Mouse (Mus musculus) hindbrain, embryonic 11.5 days (tissue): Measurements from ENCODE around the gene Lama5. TPM values are rescaled to one million over a fixed set of nuclear protein-coding genes. Genes with fewer than 3 reads are reported as not detected.

Experiments used
- ATAC-seq: fragments of 200-750 bp; cut with Nextera tagmentation; 2 replicates; pipeline ENCODE4 v1.8.0; 2017; ENCODE audit warnings: mild to moderate bottlenecking, moderate TSS enrichment, moderate library complexity; ENCODE audit not compliant: low FRiP score
- DNase-seq: peaks from one replicate; pipeline ENCODE4 v3.0.0-alpha.2; 2015; ENCODE audit warnings: low spot score
- H3K27ac ChIP-seq: fragments of 300-500 bp; sonication (generic); 2 replicates; pipeline ENCODE4 v1.5.1; 2014; ENCODE audit warnings: mild to moderate bottlenecking, low read depth, low read length
- H3K27me3 ChIP-seq: fragments of 300-500 bp; sonication (generic); 2 replicates; pipeline ENCODE4 v1.6.1; 2014; ENCODE audit warnings: mild to moderate bottlenecking, low read length, moderate library complexity, mixed read lengths; ENCODE audit not compliant: control insufficient read depth, insufficient read depth
- H3K36me3 ChIP-seq: fragments of 300-500 bp; sonication (generic); 2 replicates; pipeline ENCODE4 v1.6.1; 2014; ENCODE audit warnings: mild to moderate bottlenecking, low read length, moderate library complexity, mixed read lengths; ENCODE audit not compliant: control insufficient read depth, insufficient read depth
- H3K4me1 ChIP-seq: fragments of 300-500 bp; sonication (generic); replicated peaks from 2 replicates; pipeline ENCODE4 v1.6.1; 2014; ENCODE audit warnings: low read length, mixed read lengths; ENCODE audit not compliant: control insufficient read depth, insufficient read depth
- H3K4me2 ChIP-seq: fragments of 300-500 bp; sonication (generic); replicated peaks from 2 replicates; pipeline ENCODE4 v1.6.1; 2014; ENCODE audit warnings: mild to moderate bottlenecking, low read depth, low read length
- H3K4me3 ChIP-seq: fragments of 300-500 bp; sonication (generic); 2 replicates; pipeline ENCODE4 v1.5.1; 2014; ENCODE audit warnings: low read depth, low read length
- H3K9ac ChIP-seq: fragments of 300-500 bp; sonication (generic); 2 replicates; pipeline ENCODE4 v1.6.1; 2014; ENCODE audit warnings: low read depth, low read length
- H3K9me3 ChIP-seq: fragments of 300-500 bp; sonication (generic); 2 replicates; pipeline ENCODE4 v1.6.1; 2016; ENCODE audit warnings: low read length; ENCODE audit not compliant: control insufficient read depth
- WGBS: fragments of 180-500 bp; shearing (Covaris S2); extraction: QIAGEN DNeasy Blood & Tissue Kit; methylation state at CpG from one replicate; pipeline ENCODE4 v1.1.7; 2014; 5-methylcytosine and 5-hydroxymethylcytosine counted together
- polyA plus RNA-seq: library from polyadenylated mRNA; unstranded; fragments of >200 nt; fragmentation: Nextera tagmentation; extraction: Ambion mirVana; gene quantifications from 2 replicates; pipeline ENCODE4 v1.2.1, GENCODE M21; 2014

Gene Lama5
- polyA plus RNA-seq, 1 experiment from 2014 or later, result 4.4 TPM

GRCm38 (mm10) chr2:180146091-180146490, 79.6 kb downstream of the Lama5 start:
- Histone ChIP-seq H3K4me3 (no peak overlapping the region), H3K4me1 (no peaks in the 10 kb centered on the region), H3K9ac (no peak overlapping the region), H3K27ac (no peak overlapping the region), H3K27me3 (no peaks in the 10 kb centered on the region), H3K9me3 (no peaks in the 10 kb centered on the region), H3K4me2 (no peak overlapping the region), H3K36me3 (0 out of 2 replicates have a peak, but pooled peaks cover 4% of the 10 kb centered on the region)
- ATAC-seq (no peak), DNase-seq (no peak)
- 85% methylated on average over 2 of the region's 2 CpGs for WGBS

- no peak for ATAC-seq
- Histone ChIP-seq H3K9me3 (no peaks in the 10 kb centered on the region), H3K4me2 (no peak overlapping the region), H3K4me1 (no peaks in the 10 kb centered on the region), H3K27ac (no peak overlapping the region), H3K9ac (no peak overlapping the region), H3K27me3 (no peaks in the 10 kb centered on the region), H3K36me3 (no peaks in the 10 kb centered on the region), H3K4me3 (no peak overlapping the region)
- WGBS, result 87% methylated on average over 5 of the region's 5 CpGs
- no peak for DNase-seq
These were observed 90.2 kb downstream of the Lama5 start for GRCm38 (mm10) chr2:180135414-180135813.

- H3K4me3 ChIP-seq, result no peak overlapping the region
- H3K4me2 ChIP-seq, result no peak overlapping the region
- H3K27ac ChIP-seq, result no peak overlapping the region
- no peaks in the 10 kb centered on the region for H3K9me3 ChIP-seq
- DNase-seq (no peak), ATAC-seq (no peak)
- WGBS, result 83% methylated on average over 3 of the region's 3 CpGs
- H3K36me3 ChIP-seq, result no peaks in the 10 kb centered on the region
- no peaks in the 10 kb centered on the region for H3K27me3 ChIP-seq
- no peak overlapping the region for H3K9ac ChIP-seq
- H3K4me1 ChIP-seq, result no peaks in the 10 kb centered on the region
These were observed 91.7 kb downstream of the Lama5 start for GRCm38 (mm10) chr2:180133911-180134310.

GRCm38 (mm10) chr2:180133231-180133630, 92.4 kb downstream of the Lama5 start:
- no peak for ATAC-seq

GRCm38 (mm10) chr2:180127675-180128074, 98.0 kb downstream of the Lama5 start:
- DNase-seq, result no peak
- ATAC-seq, result no peak
- WGBS, result 58% methylated on average over 1 of the region's 1 CpGs
- no peak overlapping the region for H3K4me3 ChIP-seq
- H3K27me3 ChIP-seq, result no peaks in the 10 kb centered on the region
- H3K27ac ChIP-seq, result no peak overlapping the region
- H3K9me3 ChIP-seq, result no peaks in the 10 kb centered on the region
- peaks cover 4% of the 10 kb centered on the region for H3K4me1 ChIP-seq
- no peak overlapping the region for H3K9ac ChIP-seq
- no peaks in the 10 kb centered on the region for H3K36me3 ChIP-seq
- H3K4me2 ChIP-seq, result no peak overlapping the region

More at GRCm38 (mm10) chr2:180133231-180133630, 92.4 kb downstream of the Lama5 start:
- H3K4me2 ChIP-seq, result no peak overlapping the region
- no peaks in the 10 kb centered on the region for H3K9me3 ChIP-seq
- no peak overlapping the region for H3K9ac ChIP-seq
- H3K4me1 ChIP-seq, result no peaks in the 10 kb centered on the region
- H3K27ac ChIP-seq, result no peak overlapping the region
- no peak overlapping the region for H3K4me3 ChIP-seq
- H3K36me3 ChIP-seq, result no peaks in the 10 kb centered on the region
- H3K27me3 ChIP-seq, result no peaks in the 10 kb centered on the region
- WGBS, result 94% methylated on average over 4 of the region's 4 CpGs
- no peak for DNase-seq

Other genes with a start within 250 kb of the Lama5 start
- 6.2 and 9.2 TPM in 2 replicates for gene Taf4, start 249.2 kb downstream of the Lama5 start, polyA plus RNA-seq
- 13.5 and 14.6 TPM in 2 replicates for gene Lsm14b, start 200.9 kb downstream of the Lama5 start, polyA plus RNA-seq
- gene Psma7, start 183.4 kb downstream of the Lama5 start, polyA plus RNA-seq, result 756 and 797 TPM in 2 replicates
- gene Ss18l1, start 183.3 kb downstream of the Lama5 start, polyA plus RNA-seq, result 18.5 and 19.9 TPM in 2 replicates
- gene Mtg2, start 155.3 kb downstream of the Lama5 start, polyA plus RNA-seq, result 26.3 and 31.5 TPM in 2 replicates
- 2.6 and 2.7 TPM in 2 replicates for gene Hrh3, start 121.4 kb downstream of the Lama5 start, polyA plus RNA-seq
- gene Osbpl2, start 106.6 kb downstream of the Lama5 start, polyA plus RNA-seq, result 42.1 and 42.2 TPM in 2 replicates
- 174 and 183 TPM in 2 replicates for gene Adrm1, start 54.4 kb downstream of the Lama5 start, polyA plus RNA-seq
- gene Rps21, start 31.5 kb upstream of the Lama5 start, polyA plus RNA-seq, result 432 and 442 TPM in 2 replicates
- gene Cables2, start 47.6 kb upstream of the Lama5 start, polyA plus RNA-seq, result 14.0 and 16.8 TPM in 2 replicates
- 0.08 TPM in 1 of 2 replicates, not detected in the other for gene Rbbp8nl, start 64.0 kb upstream of the Lama5 start, polyA plus RNA-seq
- not detected in 2 replicates for gene Gata5, start 108.8 kb upstream of the Lama5 start, polyA plus RNA-seq
- 3.3 and 3.9 TPM in 2 replicates for gene Slco4a1, start 230.4 kb upstream of the Lama5 start, polyA plus RNA-seq